Mouse (Mus musculus): ENCODE data around the gene Slc4a10. TPM values are rescaled to one million over a fixed set of nuclear protein-coding genes. Genes with fewer than 3 reads are reported as not detected.

The Slc4a10 gene
- polyA plus RNA-seq, 1 experiment from 2014 or later, result 0.06 TPM

DNA sequence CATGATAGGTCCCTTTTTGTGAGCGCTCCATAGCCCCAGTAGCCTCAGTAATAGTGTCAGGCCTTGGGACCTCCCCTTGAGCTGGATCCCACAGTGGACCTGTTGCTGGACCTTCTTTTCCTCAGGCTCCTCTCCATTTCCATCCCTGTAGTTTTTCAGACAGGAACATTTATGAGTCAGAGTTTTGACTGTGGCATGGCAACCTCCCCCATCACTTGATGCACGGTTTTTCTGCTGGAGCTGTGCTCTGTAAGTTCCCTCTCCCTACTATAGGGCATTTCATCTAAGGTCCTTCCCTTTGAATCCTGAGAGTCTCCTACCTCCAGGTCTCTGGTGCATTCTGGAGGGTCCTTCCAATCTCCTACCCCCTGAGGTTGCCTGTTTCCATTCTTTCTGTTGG, 83.7 kb downstream of the Slc4a10 start:
- 87% methylated on average over 2 of the region's 2 CpGs for WGBS
- no peak for ATAC-seq (ENCODE audit: insufficient number of reproducible peaks, insufficient read depth, low FRiP score, low TSS enrichment, low read depth)
- H3K36me3 ChIP-seq, result no peaks in the 10 kb centered on the region
- no peaks in the 10 kb centered on the region for H3K9me3 ChIP-seq
- no peak overlapping the region for H3K4me3 ChIP-seq
- H3K4me1 ChIP-seq, result no peaks in the 10 kb centered on the region
- H3K27me3 ChIP-seq, result no peaks in the 10 kb centered on the region
- H3K4me2 ChIP-seq, result no peak overlapping the region
- no peak overlapping the region for H3K9ac ChIP-seq
- no peak overlapping the region for H3K27ac ChIP-seq

DNA sequence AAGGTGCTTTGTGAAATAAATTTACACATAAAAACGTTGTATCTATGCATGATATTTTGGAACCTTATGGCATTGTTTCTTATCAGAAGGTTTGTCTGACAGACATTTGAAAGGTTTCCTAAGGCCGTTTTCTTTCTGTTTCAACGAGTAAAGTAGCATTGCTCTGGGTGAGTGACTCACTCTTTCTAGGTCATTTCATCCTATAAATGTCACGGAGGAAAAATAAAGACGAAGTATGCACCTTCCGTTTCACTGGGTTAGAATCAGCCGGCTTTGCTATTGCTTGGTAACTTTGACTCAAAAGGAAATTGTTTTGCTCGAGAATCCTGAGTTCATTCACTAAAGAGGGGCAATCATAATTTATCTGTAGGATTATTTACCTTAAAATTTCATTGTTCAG, 88.6 kb downstream of the Slc4a10 start:
- Histone ChIP-seq H3K9me3 (no peaks in the 10 kb centered on the region), H3K4me3 (no peak overlapping the region), H3K4me1 (no peaks in the 10 kb centered on the region), H3K36me3 (no peaks in the 10 kb centered on the region), H3K27ac (no peak overlapping the region), H3K27me3 (no peaks in the 10 kb centered on the region), H3K9ac (no peak overlapping the region), H3K4me2 (no peak overlapping the region)
- 64% methylated on average over 8 of the region's 8 CpGs for WGBS
- ATAC-seq (ENCODE audit: insufficient number of reproducible peaks, insufficient read depth, low FRiP score, low TSS enrichment, low read depth), result no peak

DNA sequence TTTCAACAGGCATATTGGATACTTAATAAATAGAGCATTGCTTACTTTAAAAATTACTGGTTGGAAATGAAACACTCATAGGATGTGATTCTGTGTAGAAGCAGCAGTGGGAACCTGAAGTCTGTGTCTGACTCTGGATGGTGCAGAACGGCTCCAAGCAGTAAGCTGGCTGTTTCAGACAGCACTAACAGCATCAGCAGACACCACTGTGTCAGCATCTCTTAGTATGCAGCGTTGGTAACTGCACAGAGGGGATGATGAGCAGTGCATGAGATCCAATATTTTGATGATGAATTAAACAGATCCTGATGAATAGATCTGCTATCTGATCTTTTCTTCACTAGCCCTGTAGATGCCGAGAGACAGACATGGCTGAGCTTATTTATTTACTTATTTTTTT, 101.4 kb downstream of the Slc4a10 start:
- Histone ChIP-seq H3K36me3 (no peaks in the 10 kb centered on the region), H3K9ac (no peak overlapping the region), H3K9me3 (no peaks in the 10 kb centered on the region), H3K4me1 (no peaks in the 10 kb centered on the region), H3K27ac (no peak overlapping the region), H3K27me3 (no peaks in the 10 kb centered on the region), H3K4me2 (no peak overlapping the region), H3K4me3 (no peak overlapping the region)
- no peak for ATAC-seq (ENCODE audit: insufficient number of reproducible peaks, insufficient read depth, low FRiP score, low TSS enrichment, low read depth)
- WGBS, result 69% methylated on average over 3 of the region's 3 CpGs

DNA sequence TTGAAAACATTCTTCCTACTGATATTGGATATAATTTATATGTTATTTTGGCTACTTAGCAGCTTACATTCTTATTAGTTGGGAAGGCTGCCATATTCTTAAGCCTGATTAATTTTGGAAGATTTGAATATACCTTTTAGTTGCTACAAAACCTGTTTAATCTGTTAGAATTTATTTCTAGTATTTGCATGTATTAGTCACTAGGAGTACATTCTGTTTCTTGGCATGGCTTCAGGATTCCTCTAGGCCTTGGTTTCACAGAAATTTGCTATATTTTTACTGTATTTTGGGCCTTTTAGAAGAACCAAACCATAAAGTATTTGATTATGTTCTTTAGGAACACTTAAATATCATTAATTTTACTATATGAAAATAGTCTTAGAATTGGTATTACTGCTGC, 103.2 kb downstream of the Slc4a10 start:
- no peak overlapping the region for H3K27ac ChIP-seq
- no peaks in the 10 kb centered on the region for H3K27me3 ChIP-seq
- H3K4me2 ChIP-seq, result no peak overlapping the region
- no peak for ATAC-seq (ENCODE audit: insufficient number of reproducible peaks, insufficient read depth, low FRiP score, low TSS enrichment, low read depth)
- H3K9me3 ChIP-seq, result no peaks in the 10 kb centered on the region
- H3K4me3 ChIP-seq, result no peak overlapping the region
- H3K36me3 ChIP-seq, result no peaks in the 10 kb centered on the region
- no peaks in the 10 kb centered on the region for H3K4me1 ChIP-seq
- H3K9ac ChIP-seq, result no peak overlapping the region

DNA sequence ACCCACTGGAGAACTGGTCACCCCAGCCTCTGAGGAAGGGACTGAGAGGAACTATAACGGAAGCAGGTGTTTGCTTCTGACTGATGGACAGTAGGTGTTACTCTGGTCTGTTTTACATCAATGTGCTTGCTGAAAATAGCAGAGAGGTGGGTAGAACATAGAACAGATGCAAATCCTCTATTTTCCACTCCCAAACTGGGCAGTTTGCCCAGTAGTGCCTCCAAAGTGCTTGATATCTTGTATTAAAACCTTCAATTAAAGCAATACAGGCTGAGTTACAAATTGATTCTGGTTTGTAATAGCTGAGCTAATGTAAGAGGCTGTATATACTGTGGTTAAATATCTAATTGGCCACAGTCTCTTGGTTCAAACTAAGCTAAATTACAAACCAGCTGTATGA, 104.6 kb downstream of the Slc4a10 start:
- Histone ChIP-seq H3K4me1 (no peaks in the 10 kb centered on the region), H3K27me3 (no peaks in the 10 kb centered on the region), H3K27ac (no peak overlapping the region), H3K9me3 (no peaks in the 10 kb centered on the region), H3K9ac (no peak overlapping the region), H3K36me3 (no peaks in the 10 kb centered on the region), H3K4me2 (no peak overlapping the region), H3K4me3 (no peak overlapping the region)
- ATAC-seq (ENCODE audit: insufficient number of reproducible peaks, insufficient read depth, low FRiP score, low TSS enrichment, low read depth), result no peak
- 75% methylated on average over 1 of the region's 1 CpGs for WGBS

DNA sequence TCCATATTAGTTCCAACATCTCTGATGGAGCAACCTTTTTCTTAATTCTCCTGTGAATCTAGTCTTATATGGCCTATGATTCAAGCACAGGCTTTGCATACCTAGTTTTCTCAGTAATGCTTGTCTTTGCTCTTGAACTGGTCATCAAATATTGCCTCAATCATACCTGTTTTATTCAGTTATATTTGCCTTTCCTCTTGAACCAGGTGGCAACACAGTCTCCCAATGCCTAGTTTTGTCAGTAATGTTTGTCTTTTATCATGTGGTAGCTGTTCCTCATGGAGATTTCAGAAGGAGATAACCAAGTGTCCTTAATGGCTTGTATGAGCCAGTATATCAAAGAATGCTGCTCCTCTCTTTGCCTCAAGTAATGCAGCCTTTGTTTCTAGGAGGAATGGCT, 163.8 kb downstream of the Slc4a10 start:
- no peak overlapping the region for H3K4me3 ChIP-seq
- no peaks in the 10 kb centered on the region for H3K9me3 ChIP-seq
- no peak overlapping the region for H3K9ac ChIP-seq
- H3K27ac ChIP-seq, result no peak overlapping the region
- H3K4me2 ChIP-seq, result no peak overlapping the region
- ATAC-seq (ENCODE audit: insufficient number of reproducible peaks, insufficient read depth, low FRiP score, low TSS enrichment, low read depth), result no peak
- no peaks in the 10 kb centered on the region for H3K4me1 ChIP-seq
- no peaks in the 10 kb centered on the region for H3K36me3 ChIP-seq
- H3K27me3 ChIP-seq, result no peaks in the 10 kb centered on the region

DNA sequence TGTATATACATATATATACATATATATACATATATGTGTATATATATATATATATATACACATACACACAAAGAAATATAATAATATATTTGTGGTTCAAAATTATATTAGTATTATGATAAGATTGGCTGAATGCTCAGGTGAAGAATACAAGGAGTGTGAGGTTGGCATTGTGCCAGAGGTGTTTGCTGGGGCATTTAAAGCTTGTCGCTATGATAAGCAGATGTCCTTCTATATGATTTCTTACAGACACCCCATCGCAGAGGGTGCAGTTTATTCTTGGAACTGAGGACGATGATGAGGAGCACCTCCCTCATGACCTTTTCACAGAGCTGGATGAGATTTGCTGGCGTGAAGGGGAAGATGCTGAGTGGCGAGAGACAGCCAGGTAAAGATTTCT, 164.8 kb downstream of the Slc4a10 start:
- 84% methylated on average over 5 of the region's 5 CpGs for WGBS
- no peaks in the 10 kb centered on the region for H3K9me3 ChIP-seq
- ATAC-seq (ENCODE audit: insufficient number of reproducible peaks, insufficient read depth, low FRiP score, low TSS enrichment, low read depth), result no peak
- H3K36me3 ChIP-seq, result no peaks in the 10 kb centered on the region
- no peaks in the 10 kb centered on the region for H3K4me1 ChIP-seq
- H3K27ac ChIP-seq, result no peak overlapping the region
- no peak overlapping the region for H3K4me3 ChIP-seq
- H3K9ac ChIP-seq, result no peak overlapping the region
- no peak overlapping the region for H3K4me2 ChIP-seq
- no peaks in the 10 kb centered on the region for H3K27me3 ChIP-seq

DNA sequence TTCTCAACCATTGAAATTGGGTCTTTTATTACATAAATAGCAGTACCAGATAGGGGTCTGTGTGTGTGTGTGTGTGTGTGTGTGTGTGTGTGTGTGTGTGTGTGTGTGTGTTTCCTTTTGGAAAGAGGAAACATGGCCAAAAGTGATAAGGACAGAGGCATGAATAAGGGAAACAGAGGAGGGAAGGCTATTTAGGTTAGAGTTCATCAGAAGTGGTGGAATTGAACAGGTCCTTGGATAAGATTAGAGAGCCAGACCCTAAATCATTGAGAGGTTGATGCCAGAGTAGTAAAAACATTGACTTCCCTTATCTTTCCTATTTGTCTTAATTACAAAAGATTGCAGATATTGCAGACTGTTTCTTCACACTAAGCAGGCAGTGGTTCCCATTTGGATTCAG, 181.3 kb downstream of the Slc4a10 start:
- Histone ChIP-seq H3K4me2 (no peak overlapping the region), H3K4me3 (no peak overlapping the region), H3K27me3 (no peaks in the 10 kb centered on the region)

DNA sequence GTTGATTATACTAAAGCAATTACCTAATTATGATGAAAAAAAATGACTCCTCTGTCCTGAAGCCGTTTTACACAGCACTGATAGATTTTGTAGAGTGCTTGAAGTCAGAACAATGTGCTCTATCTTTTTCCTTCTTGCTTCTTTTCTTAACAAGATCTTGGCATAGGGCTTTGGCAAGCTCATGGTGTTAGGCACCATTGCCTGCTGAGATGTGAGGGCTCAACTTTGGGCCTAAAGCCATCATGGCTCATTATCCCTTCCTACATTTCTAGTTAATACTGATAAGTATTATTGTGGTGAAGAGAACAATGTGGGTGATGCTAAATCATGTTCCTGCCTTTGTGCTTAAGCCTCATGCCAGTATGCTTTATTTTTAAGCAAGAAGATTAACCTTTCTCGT, 185.0 kb downstream of the Slc4a10 start:
- 57% methylated on average over 2 of the region's 2 CpGs for WGBS
- no peaks in the 10 kb centered on the region for H3K4me1 ChIP-seq
- H3K27me3 ChIP-seq, result no peaks in the 10 kb centered on the region
- no peak overlapping the region for H3K4me2 ChIP-seq
- no peaks in the 10 kb centered on the region for H3K9me3 ChIP-seq
- no peak overlapping the region for H3K27ac ChIP-seq
- H3K4me3 ChIP-seq, result no peak overlapping the region
- H3K36me3 ChIP-seq, result no peaks in the 10 kb centered on the region
- ATAC-seq (ENCODE audit: insufficient number of reproducible peaks, insufficient read depth, low FRiP score, low TSS enrichment, low read depth), result no peak
- H3K9ac ChIP-seq, result no peak overlapping the region

More for the DNA sequence above, 181.3 kb downstream of the Slc4a10 start:
- H3K9ac ChIP-seq, result no peak overlapping the region
- ATAC-seq (ENCODE audit: insufficient number of reproducible peaks, insufficient read depth, low FRiP score, low TSS enrichment, low read depth), result no peak
- H3K4me1 ChIP-seq, result no peaks in the 10 kb centered on the region
- no peaks in the 10 kb centered on the region for H3K9me3 ChIP-seq
- no peak overlapping the region for H3K27ac ChIP-seq
- no peaks in the 10 kb centered on the region for H3K36me3 ChIP-seq

DNA sequence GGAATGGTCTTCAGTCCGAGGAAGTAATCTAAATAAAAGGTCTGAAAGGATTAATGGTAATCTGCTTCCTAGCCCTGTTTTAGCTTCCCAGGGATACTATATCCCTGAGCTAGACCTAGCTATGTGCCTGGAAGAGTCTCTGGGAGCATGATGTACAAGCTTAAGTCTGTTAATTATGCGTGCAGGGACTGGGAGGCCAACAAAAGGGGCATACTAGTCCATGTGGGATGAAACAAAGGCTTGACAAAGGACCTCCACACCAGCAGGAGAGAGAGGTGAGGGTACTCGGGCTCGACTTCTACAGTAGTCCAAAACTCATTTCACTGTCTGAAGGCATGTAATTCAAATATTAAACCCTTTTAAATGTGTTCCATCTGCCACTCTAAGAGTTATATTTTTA, 197.9 kb downstream of the Slc4a10 start:
- 46% methylated on average over 4 of the region's 4 CpGs for WGBS
- no peaks in the 10 kb centered on the region for H3K4me1 ChIP-seq
- H3K4me3 ChIP-seq, result no peak overlapping the region
- no peak overlapping the region for H3K27ac ChIP-seq
- no peaks in the 10 kb centered on the region for H3K9me3 ChIP-seq
- H3K36me3 ChIP-seq, result no peaks in the 10 kb centered on the region
- ATAC-seq (ENCODE audit: insufficient number of reproducible peaks, insufficient read depth, low FRiP score, low TSS enrichment, low read depth), result no peak
- no peak overlapping the region for H3K9ac ChIP-seq
- no peaks in the 10 kb centered on the region for H3K27me3 ChIP-seq
- H3K4me2 ChIP-seq, result no peak overlapping the region

DNA sequence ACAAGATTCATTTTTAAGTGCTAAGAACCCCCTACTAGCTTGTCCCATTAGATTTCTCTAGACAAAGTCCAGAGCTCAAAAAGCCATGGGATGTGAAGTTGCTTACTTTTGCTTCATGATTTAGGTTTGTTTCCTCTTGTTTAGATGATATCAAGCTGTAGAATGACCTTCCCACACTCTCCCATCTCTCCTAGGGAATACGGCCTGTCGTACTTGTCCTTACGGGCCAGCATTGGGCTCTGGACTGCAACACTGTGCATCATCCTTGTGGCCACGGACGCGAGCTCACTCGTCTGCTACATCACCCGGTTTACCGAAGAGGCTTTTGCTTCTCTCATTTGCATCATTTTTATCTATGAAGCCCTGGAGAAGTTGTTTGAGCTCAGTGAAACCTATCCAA, 222.2 kb downstream of the Slc4a10 start:
- Histone ChIP-seq H3K4me2 (no peak overlapping the region), H3K36me3 (no peaks in the 10 kb centered on the region), H3K9me3 (no peaks in the 10 kb centered on the region), H3K27ac (no peak overlapping the region), H3K27me3 (no peaks in the 10 kb centered on the region), H3K9ac (no peak overlapping the region), H3K4me1 (no peaks in the 10 kb centered on the region), H3K4me3 (no peak overlapping the region)
- no peak for ATAC-seq (ENCODE audit: insufficient number of reproducible peaks, insufficient read depth, low FRiP score, low TSS enrichment, low read depth)
- WGBS, result 92% methylated on average over 9 of the region's 9 CpGs

DNA sequence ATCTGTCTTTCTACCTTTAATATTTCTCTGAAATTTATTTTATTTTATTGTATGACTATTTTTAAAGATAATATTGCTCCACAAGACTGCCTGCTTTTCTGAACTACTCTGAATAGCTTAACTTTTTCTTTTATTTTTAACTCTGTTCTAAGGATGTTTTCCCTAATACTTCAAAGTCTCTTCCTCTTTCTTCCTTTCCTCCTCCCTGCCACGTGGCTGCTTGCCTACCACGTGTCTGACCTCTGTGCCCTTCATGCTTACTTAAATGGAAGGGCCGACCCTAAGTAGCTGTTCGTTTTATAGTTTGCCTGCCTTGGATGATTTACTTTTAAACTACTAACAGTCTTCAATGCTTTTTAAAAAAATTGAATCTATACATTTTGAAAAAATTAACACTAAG, 225.6 kb downstream of the Slc4a10 start:
- Histone ChIP-seq H3K9me3 (no peaks in the 10 kb centered on the region), H3K27ac (no peak overlapping the region), H3K36me3 (no peaks in the 10 kb centered on the region), H3K4me1 (no peaks in the 10 kb centered on the region), H3K27me3 (no peaks in the 10 kb centered on the region), H3K4me3 (no peak overlapping the region), H3K9ac (no peak overlapping the region), H3K4me2 (no peak overlapping the region)
- WGBS, result 40% methylated on average over 4 of the region's 4 CpGs
- ATAC-seq (ENCODE audit: insufficient number of reproducible peaks, insufficient read depth, low FRiP score, low TSS enrichment, low read depth), result no peak

DNA sequence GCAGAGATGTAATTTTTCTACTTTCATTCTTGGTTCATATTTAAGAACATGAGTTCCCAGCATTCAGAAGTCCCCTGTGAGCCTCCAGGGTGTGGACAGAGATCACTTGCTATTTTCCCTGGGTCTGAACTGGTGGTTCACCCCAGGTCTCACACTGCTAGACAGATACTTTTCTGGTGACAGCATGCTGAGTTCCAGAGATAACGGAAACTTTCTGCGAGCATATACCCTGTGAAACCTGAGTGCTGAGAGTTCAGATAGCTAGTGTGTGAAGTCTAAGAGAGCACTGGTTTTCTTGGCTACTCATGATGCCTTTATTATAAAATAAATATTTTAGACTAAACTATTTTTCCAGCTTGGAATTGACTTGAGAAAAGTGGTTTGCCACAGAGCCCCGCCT, 232.5 kb downstream of the Slc4a10 start:
- Histone ChIP-seq H3K27me3 (no peaks in the 10 kb centered on the region), H3K4me3 (no peak overlapping the region)

More for the DNA sequence above, 232.5 kb downstream of the Slc4a10 start:
- Histone ChIP-seq H3K4me1 (no peaks in the 10 kb centered on the region), H3K27ac (no peak overlapping the region), H3K9ac (no peak overlapping the region), H3K9me3 (no peaks in the 10 kb centered on the region), H3K36me3 (no peaks in the 10 kb centered on the region), H3K4me2 (no peak overlapping the region)
- ATAC-seq (ENCODE audit: insufficient number of reproducible peaks, insufficient read depth, low FRiP score, low TSS enrichment, low read depth), result no peak
- 63% methylated on average over 3 of the region's 3 CpGs for WGBS

All from embryonic facial prominence, embryonic 13.5 days (tissue).